Mouse (Mus musculus): ENCODE measurements around the gene Pcolce2. TPM values are rescaled to one million over a fixed set of nuclear protein-coding genes. Genes with fewer than 3 reads are reported as not detected.
"Not testable (repeated sequence)": the region's sequence is repeated elsewhere in the genome, so short reads cannot be mapped to it uniquely, and the experiment has no call there.

Gene Pcolce2
- polyA plus RNA-seq, 1 experiment, result 31.5 TPM

DNA sequence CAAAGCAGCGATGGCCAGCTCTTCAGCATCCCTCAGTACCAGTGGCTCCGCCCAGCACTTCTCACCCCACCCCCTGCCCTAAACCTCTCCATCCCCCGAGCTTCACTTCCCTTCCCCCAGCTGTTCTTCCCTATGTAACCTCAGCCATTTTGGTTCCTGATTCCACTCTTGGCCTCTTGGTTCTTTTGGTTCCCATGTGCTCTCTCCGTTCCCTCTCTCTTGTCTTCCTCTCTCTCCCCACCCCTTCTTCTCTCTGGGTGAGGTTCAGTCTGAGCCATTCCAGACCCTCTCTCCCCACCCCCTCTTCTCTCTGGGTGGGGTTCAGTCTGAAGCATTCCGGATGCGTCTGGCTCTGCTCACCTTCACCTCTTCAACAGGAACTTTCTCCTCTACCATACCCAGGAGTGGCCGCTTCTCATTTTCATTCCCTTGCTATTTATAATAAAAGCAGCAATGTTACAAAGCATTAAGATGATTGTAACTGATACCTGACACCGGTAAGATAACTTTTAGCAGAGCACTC is 25.1 kb upstream of the Pcolce2 start:
- no peak for DNase-seq
- WGBS, result 77% methylated on average over 8 of the region's 8 CpGs
- TF ChIP-seq CTCF (IDR thresholded peaks at IDR 0.05; ENCODE audit: insufficient read depth, low read length), result no peak
- no peak for TF ChIP-seq POLR2A (IDR thresholded peaks at IDR 0.05; ENCODE audit: borderline replicate concordance, extremely low read depth, low read depth, low read length)
- H3K4me1 ChIP-seq (ENCODE audit: control insufficient read depth, insufficient read depth, low read length), result no peaks in the 10 kb centered on the region
- H3K4me3 ChIP-seq (replicated peaks; ENCODE audit: extremely low read depth, low read depth, low read length), result no peak overlapping the region

DNA sequence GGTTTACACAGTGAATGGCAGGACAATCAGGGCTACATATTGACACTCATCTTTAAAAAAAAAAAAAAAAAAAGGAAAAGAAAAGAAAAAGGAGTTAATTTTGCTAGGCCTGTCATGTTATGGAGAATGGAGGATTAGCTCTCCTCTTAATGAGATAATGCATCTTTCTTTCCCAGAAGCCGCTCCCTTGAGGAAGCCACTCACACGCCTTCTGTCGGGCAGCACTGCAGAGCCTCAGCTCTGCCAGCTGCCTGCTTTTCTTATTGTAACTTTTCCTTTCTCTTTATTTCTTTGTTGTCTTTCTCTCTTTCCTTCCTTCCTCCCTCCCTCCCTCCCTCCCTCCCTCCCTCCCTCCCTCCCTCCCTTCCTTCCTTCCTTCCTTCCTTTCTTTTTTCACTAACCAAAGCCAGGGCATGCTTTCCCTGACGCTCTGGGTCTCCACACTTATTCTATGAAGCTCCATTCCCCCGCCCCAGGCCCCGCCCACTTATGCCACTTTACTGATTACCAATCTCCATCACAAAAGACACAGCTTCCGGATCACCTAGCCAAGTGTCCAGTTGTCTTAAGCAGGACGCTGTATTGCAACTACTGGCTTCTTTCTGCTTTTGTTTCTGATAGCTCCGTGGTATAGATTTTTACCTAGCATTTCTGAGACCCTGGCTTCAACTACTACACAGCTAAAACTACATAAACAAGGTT is 23.8 kb upstream of the Pcolce2 start:
- Histone ChIP-seq H3K4me3 (replicated peaks; ENCODE audit: extremely low read depth, low read depth, low read length) (no peak overlapping the region), H3K4me1 (ENCODE audit: control insufficient read depth, insufficient read depth, low read length) (no peaks in the 10 kb centered on the region)
- no peak for DNase-seq
- TF ChIP-seq CTCF (IDR thresholded peaks at IDR 0.05; ENCODE audit: insufficient read depth, low read length) (no peak), POLR2A (IDR thresholded peaks at IDR 0.05; ENCODE audit: borderline replicate concordance, extremely low read depth, low read depth, low read length) (no peak)
- WGBS, result 20% methylated on average over 9 of the region's 9 CpGs

DNA sequence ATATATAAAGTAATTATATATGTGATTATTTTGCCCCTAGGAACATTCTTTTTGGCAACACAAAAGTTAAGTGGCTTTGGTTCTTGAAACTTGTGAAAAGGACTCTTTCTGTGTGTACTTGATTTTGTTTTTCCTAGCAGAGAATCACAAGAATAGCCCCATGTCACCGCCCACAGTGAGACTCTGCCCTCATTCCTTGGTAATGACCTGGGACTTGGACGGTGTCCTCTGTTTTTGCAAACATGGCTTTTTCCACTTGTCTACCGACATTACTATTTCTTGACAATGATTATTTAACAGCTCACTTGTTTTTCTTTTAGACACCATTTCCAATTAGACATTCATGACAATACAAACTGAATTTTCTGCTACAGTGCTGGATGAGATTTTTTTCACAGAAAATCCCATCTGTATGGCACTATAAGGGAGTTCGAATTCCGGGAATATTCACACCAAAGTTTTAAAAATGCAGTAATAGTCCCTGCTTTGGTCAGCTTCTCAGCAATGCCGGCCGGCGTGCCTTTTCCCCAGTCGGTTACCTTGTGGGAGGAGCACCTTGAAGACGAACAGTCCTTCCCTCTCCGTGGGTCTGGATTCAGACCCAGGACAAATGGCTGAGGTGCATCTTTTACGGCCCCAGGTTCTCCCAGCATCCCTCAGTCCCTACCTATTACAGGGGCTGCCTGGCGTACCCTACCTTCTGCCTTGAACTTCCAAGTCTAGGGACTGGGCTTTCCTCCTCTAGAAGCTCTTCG is 22.4 kb upstream of the Pcolce2 start:
- WGBS, result 64% methylated on average over 14 of the region's 14 CpGs
- H3K4me1 ChIP-seq (ENCODE audit: control insufficient read depth, insufficient read depth, low read length), result no peaks in the 10 kb centered on the region
- no peak for DNase-seq
- TF ChIP-seq POLR2A (IDR thresholded peaks at IDR 0.05; ENCODE audit: borderline replicate concordance, extremely low read depth, low read depth, low read length) (no peak), CTCF (IDR thresholded peaks at IDR 0.05; ENCODE audit: insufficient read depth, low read length) (no peak)
- peak overlapping the region; percentile 19 for H3K4me3 ChIP-seq (replicated peaks; ENCODE audit: extremely low read depth, low read depth, low read length)

DNA sequence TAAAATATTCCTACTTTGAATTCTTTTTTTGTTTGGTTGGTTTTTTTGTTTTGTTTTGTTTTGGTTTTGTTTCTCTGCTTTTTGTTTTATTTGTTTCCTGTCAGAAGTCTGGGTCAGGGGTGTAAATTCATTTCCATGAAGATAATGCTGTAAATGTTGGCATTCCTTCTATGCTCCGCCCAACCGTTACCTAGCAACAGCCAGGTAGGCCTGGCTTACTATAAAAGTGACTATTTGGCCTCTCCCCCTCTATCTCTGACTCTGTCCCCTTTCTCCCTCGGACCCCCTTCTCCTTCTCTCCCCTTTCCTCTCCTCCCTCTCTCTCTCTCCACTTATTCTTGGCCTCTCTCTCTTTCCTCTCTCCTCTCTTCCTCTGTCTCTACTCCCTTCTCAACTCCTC is 21.4 kb upstream of the Pcolce2 start:
- TF ChIP-seq POLR2A (IDR thresholded peaks at IDR 0.05; ENCODE audit: borderline replicate concordance, extremely low read depth, low read depth, low read length) (no peak), CTCF (IDR thresholded peaks at IDR 0.05; ENCODE audit: insufficient read depth, low read length) (no peak)
- no peak for DNase-seq
- no peak overlapping the region for H3K4me3 ChIP-seq (replicated peaks; ENCODE audit: extremely low read depth, low read depth, low read length)
- no peaks in the 10 kb centered on the region for H3K4me1 ChIP-seq (ENCODE audit: control insufficient read depth, insufficient read depth, low read length)
- WGBS, result 78% methylated on average over 3 of the region's 3 CpGs

DNA sequence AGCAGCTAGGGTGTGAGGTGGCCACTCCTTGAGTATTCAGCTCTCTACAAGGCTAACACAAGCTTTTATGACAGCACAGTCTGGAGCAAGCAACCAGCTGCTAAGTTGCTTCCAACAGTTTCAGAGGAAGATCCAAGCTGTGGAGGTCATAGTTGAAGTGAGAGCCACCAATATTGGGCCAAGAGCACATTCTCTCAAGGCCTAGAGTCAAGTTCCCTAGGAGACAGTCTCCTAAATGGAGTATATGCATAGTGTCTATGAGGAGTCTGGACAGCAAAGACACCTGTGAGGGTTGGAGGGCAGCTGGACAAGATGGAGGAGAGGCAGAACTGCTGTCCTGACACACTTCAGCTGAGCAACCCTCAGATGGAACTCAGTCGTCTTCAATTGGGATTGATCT is 18.8 kb upstream of the Pcolce2 start:
- WGBS, result 64% methylated on average over 1 of the region's 1 CpGs
- no peak for DNase-seq
- H3K4me1 ChIP-seq (ENCODE audit: control insufficient read depth, insufficient read depth, low read length), result no peaks in the 10 kb centered on the region
- H3K4me3 ChIP-seq (replicated peaks; ENCODE audit: extremely low read depth, low read depth, low read length), result no peak overlapping the region
- TF ChIP-seq CTCF (IDR thresholded peaks at IDR 0.05; ENCODE audit: insufficient read depth, low read length) (no peak), POLR2A (IDR thresholded peaks at IDR 0.05; ENCODE audit: borderline replicate concordance, extremely low read depth, low read depth, low read length) (no peak)

DNA sequence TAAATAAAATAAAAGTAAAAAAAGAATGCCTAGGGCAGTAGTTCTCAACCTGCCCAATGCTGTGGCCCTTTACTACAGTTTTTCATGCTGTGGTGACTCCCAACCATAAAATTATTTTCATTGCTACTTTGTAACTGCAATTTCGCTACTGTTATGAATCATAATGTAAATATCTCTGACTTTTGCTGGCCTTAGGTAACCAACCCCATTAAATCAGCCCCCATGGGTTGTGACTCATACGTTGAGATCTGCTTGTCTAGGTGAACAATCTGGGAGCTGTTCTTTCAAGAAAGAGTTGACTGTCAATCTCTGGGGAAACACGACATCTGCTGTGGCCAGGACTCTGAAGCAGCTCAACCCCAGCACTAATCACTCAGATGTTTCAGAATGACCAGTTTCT is 13.3 kb upstream of the Pcolce2 start:
- no peak overlapping the region for H3K4me3 ChIP-seq (replicated peaks; ENCODE audit: extremely low read depth, low read depth, low read length)
- WGBS, result 78% methylated on average over 3 of the region's 3 CpGs
- no peaks in the 10 kb centered on the region for H3K4me1 ChIP-seq (ENCODE audit: control insufficient read depth, insufficient read depth, low read length)
- no peak for DNase-seq
- no peak for TF ChIP-seq CTCF (IDR thresholded peaks at IDR 0.05; ENCODE audit: insufficient read depth, low read length)
- no peak for TF ChIP-seq POLR2A (IDR thresholded peaks at IDR 0.05; ENCODE audit: borderline replicate concordance, extremely low read depth, low read depth, low read length)

DNA sequence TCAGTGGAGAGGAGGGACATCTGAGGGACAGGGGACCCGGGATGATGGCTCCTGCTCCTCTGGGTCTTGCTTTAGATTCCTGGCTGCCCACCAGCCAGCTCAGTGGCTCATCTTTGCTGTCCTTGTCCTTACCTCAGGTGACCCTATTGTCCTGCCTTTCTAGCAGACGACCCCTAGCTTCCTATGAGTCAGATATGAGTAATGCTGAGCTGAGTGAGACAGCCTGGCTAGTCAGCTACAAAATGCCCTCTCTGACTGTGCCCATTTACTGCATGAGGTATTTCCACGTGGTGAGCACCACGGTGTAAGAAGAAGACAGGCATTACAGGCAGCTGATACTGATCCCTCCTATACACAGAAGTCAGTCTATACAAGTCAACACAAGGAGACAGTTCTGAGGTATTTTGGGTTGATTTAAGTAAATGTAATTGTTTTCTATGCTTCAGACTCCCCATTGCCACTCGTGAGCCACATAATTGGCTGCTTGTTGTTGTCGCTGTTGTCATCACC is 8.9 kb upstream of the Pcolce2 start:
- TF ChIP-seq CTCF (IDR thresholded peaks at IDR 0.05; ENCODE audit: insufficient read depth, low read length) (no peak), POLR2A (IDR thresholded peaks at IDR 0.05; ENCODE audit: borderline replicate concordance, extremely low read depth, low read depth, low read length) (no peak)
- 69% methylated on average over 6 of the region's 6 CpGs for WGBS
- no peak for DNase-seq

DNA sequence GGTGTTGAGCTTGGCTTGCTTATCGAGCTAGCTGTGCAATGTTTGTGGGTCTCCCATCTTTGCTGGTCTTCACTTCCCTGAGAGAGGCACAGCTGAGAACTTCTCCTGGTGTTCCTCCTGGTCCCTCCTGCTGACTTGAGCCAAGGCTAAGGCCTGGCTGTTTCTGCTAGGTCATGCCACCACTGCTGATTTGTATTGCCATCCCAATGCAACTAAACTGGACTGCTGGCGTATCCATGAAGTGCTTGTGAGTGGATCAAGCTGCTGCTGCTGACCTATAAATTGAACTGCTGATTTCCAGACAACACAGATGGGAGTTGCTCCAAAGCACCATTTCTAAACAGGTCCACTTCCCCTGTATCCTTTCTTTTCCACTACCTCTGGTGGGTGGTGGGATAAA is 7.8 kb upstream of the Pcolce2 start:
- 70% methylated on average over 2 of the region's 2 CpGs for whole genome bisulfite sequencing

More for the DNA sequence above, 8.9 kb upstream of the Pcolce2 start:
- no peak overlapping the region for H3K4me3 ChIP-seq (replicated peaks; ENCODE audit: extremely low read depth, low read depth, low read length)
- no peaks in the 10 kb centered on the region for H3K4me1 ChIP-seq (ENCODE audit: control insufficient read depth, insufficient read depth, low read length)

DNA sequence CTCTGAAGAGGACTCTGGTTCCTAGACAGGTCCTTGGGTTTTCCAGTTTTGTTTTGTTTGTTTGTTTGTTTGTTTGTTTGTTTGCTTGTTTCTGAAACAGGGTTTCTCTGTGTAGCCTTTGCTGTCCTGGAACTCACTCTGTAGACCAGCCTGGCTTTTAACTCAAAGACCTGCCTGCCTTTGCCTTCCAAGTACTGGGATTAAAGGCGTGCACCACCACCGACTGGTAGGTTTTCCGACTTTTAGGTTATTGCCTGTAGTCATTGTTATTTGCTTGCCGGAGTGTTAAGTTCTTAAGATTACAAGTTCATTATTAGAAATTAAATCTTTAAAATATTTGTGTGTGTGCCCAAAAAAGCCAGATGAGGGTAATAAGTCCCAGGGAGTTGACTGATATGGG is 1.0 kb upstream of the Pcolce2 start:
- DNase-seq, result no peak
- Histone ChIP-seq H3K4me1 (ENCODE audit: control insufficient read depth, insufficient read depth, low read length) (no peaks in the 10 kb centered on the region), H3K4me3 (replicated peaks; ENCODE audit: extremely low read depth, low read depth, low read length) (no peak overlapping the region)
- TF ChIP-seq POLR2A (IDR thresholded peaks at IDR 0.05; ENCODE audit: borderline replicate concordance, extremely low read depth, low read depth, low read length) (no peak), CTCF (IDR thresholded peaks at IDR 0.05; ENCODE audit: insufficient read depth, low read length) (no peak)
- WGBS, result 72% methylated on average over 4 of the region's 4 CpGs

More for the DNA sequence above, 7.8 kb upstream of the Pcolce2 start:
- not testable (repeated sequence) for DNase-seq; H3K4me1 ChIP-seq (ENCODE audit: control insufficient read depth, insufficient read depth, low read length); H3K4me3 ChIP-seq (replicated peaks; ENCODE audit: extremely low read depth, low read depth, low read length)

DNA sequence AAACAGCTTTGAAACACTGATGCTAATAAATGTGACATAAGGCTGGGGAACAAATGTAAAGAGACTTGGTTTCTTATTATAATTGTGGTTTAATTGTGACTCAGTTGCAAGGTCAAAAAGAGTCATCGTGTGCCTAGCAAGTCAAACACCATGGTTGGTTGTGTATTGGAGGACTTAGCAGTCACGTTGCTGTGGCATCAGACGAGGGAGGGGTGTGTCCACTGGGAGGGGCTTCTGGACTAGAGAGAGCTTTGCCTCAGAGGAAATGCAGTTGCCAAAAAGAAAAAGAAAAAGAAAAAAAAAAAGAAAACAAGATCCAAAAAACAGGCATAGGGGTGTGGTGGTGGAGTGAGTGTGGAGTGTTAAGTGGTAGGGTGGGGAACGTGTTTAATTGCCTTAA is 2.5 kb downstream of the Pcolce2 start:
- DNase-seq, result no peak
- Histone ChIP-seq H3K4me3 (replicated peaks; ENCODE audit: extremely low read depth, low read depth, low read length) (no peak overlapping the region), H3K4me1 (ENCODE audit: control insufficient read depth, insufficient read depth, low read length) (no peaks in the 10 kb centered on the region)
- no peak for TF ChIP-seq POLR2A (IDR thresholded peaks at IDR 0.05; ENCODE audit: borderline replicate concordance, extremely low read depth, low read depth, low read length)
- no peak for TF ChIP-seq CTCF (IDR thresholded peaks at IDR 0.05; ENCODE audit: insufficient read depth, low read length)
- WGBS, result 23% methylated on average over 4 of the region's 4 CpGs

Data from lung, adult 2 months (tissue).